9 mouse cellular contexts compared by ENCODE assay signal in the genomic region with DNA sequence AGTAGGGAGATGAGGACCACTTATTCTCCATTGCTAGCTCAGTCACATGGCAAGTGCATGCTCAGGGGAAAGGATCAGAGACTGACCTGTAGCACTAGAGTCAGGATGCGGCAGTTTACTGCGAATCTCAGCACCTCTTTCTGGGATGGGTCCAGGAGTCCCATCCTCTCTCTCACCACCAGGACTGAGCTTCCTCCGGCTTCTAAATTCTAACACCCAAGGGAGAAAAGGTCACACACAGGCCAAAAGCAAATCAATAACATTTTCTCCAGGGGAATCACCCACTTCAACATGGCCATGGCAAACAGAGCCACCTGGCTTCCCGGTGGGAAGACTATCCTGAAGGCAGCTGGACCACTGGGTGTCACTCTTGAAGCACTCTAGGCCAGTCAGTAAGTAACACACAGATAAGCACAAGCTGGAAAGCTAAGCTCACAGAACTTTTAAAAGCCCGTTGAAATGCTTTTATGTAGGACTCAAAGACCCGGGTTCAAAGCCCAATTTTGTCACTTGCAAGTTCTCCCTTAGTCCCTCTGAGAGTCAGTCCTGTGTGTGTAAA. TPM values are rescaled to one million over a fixed set of nuclear protein-coding genes. Genes with fewer than 3 reads are reported as not detected.
DNase-seq lines count a peak whose midpoint lies in the region; ATAC-seq and TF ChIP-seq lines count a peak whose summit lies in the region.
"Had no signal": no experiment of that assay in that cellular context is flagged by ENCODE, and none has a peak within 500 bp of the region (broad histone marks: within the 10 kb centered on the region; RNA-seq: fewer than 3 reads in every experiment).

No protein-coding gene starts in this region.

- H3K36me3 ChIP-seq in forebrain, postnatal 0 days (ENCODE audit: insufficient read depth): 0 out of 2 replicates have a peak, but pooled peaks cover 11% of the 10 kb centered on the region
- peaks cover 15% of the 10 kb centered on the region for H3K36me3 ChIP-seq in forebrain, embryonic 12.5 days (replicated peaks)
- H3K36me3 ChIP-seq in liver, embryonic 11.5 days (ENCODE audit: control insufficient read depth, insufficient read depth, low read length): no peaks in the 10 kb centered on the region
- H3K36me3 ChIP-seq in liver, embryonic 12.5 days: peaks cover 33% of the 10 kb centered on the region; the same call in 1 of the 2 replicates
- H3K36me3 ChIP-seq in heart, embryonic 16.5 days (ENCODE audit: control insufficient read depth, insufficient read depth): peaks cover 3% of the 10 kb centered on the region; the same call in 1 of the 2 replicates

- TF ChIP-seq CTCF in forebrain, postnatal 0 days (IDR thresholded peaks at IDR 0.05; ENCODE audit: low read depth): peak; percentile 58

- no peak overlapping the region for H3K4me2 ChIP-seq in forebrain, postnatal 0 days (ENCODE audit: low read depth)
- H3K4me2 ChIP-seq in forebrain, embryonic 12.5 days: no peak overlapping the region
- peak overlapping the region; percentile 8; the same call in 1 of the 2 replicates for H3K4me2 ChIP-seq in liver, embryonic 11.5 days
- no peak overlapping the region for H3K4me2 ChIP-seq in liver, embryonic 12.5 days
- H3K4me2 ChIP-seq in heart, embryonic 16.5 days (ENCODE audit: low read depth, low read length): no peak overlapping the region

- H3K9ac ChIP-seq in forebrain, postnatal 0 days: no peak overlapping the region
- no peak overlapping the region; the same call in 1 of the 2 replicates for H3K9ac ChIP-seq in forebrain, embryonic 12.5 days
- no peak overlapping the region for H3K9ac ChIP-seq in liver, embryonic 11.5 days (ENCODE audit: low read depth, low read length)
- H3K9ac ChIP-seq in liver, embryonic 12.5 days: no peak overlapping the region
- 0 out of 2 replicates have a peak overlapping the region, but pooled peaks have one; percentile 36 for H3K9ac ChIP-seq in heart, embryonic 16.5 days (ENCODE audit: low read length)

- ATAC-seq in forebrain, postnatal 0 days: no peak
- no peak for ATAC-seq in forebrain, embryonic 12.5 days (ENCODE audit: low FRiP score)
- no peak for ATAC-seq in liver, embryonic 11.5 days (replicated peaks; ENCODE audit: low FRiP score)
- ATAC-seq in liver, embryonic 12.5 days: no peak
- no peak for ATAC-seq in heart, embryonic 16.5 days (replicated peaks; ENCODE audit: extremely low read depth, insufficient read depth, low FRiP score)
- ATAC-seq in erythroblast, adult 5-6 weeks (replicated peaks; ENCODE audit: low FRiP score, poor library complexity, severe bottlenecking): no peak
- ATAC-seq in megakaryocyte, adult 5-6 weeks (ENCODE audit: poor library complexity, severe bottlenecking): no peak
- ATAC-seq: CD4-positive, CD25-positive, alpha-beta regulatory T cell, adult 4 months had no signal

- H3K27me3 ChIP-seq in forebrain, postnatal 0 days (ENCODE audit: insufficient read depth, low read length): no peaks in the 10 kb centered on the region
- no peaks in the 10 kb centered on the region for H3K27me3 ChIP-seq in forebrain, embryonic 12.5 days
- H3K27me3 ChIP-seq in liver, embryonic 11.5 days (replicated peaks; ENCODE audit: control insufficient read depth, insufficient read depth, low read length): no peaks in the 10 kb centered on the region
- H3K27me3 ChIP-seq in liver, embryonic 12.5 days (replicated peaks): no peaks in the 10 kb centered on the region
- no peaks in the 10 kb centered on the region for H3K27me3 ChIP-seq in heart, embryonic 16.5 days (ENCODE audit: control insufficient read depth, insufficient read depth, low read length)

- no peak overlapping the region for H3K27ac ChIP-seq in forebrain, postnatal 0 days (ENCODE audit: low read depth, low read length)
- H3K27ac ChIP-seq in forebrain, embryonic 12.5 days: no peak overlapping the region
- H3K27ac ChIP-seq in liver, embryonic 11.5 days (ENCODE audit: low read depth, low read length): no peak overlapping the region
- H3K27ac ChIP-seq in liver, embryonic 12.5 days: no peak overlapping the region
- no peak overlapping the region for H3K27ac ChIP-seq in heart, embryonic 16.5 days (ENCODE audit: low read length)

- H3K4me3 ChIP-seq in forebrain, postnatal 0 days (ENCODE audit: low read depth, low read length): no peak overlapping the region
- H3K4me3 ChIP-seq in forebrain, embryonic 12.5 days (replicated peaks): no peak overlapping the region
- H3K4me3 ChIP-seq in liver, embryonic 11.5 days (ENCODE audit: low read depth, low read length): no peak overlapping the region
- no peak overlapping the region for H3K4me3 ChIP-seq in liver, embryonic 12.5 days
- H3K4me3 ChIP-seq in heart, embryonic 16.5 days (ENCODE audit: low read length): no peak overlapping the region

- no peaks in the 10 kb centered on the region for H3K9me3 ChIP-seq in forebrain, postnatal 0 days (ENCODE audit: low read length)
- no peaks in the 10 kb centered on the region for H3K9me3 ChIP-seq in forebrain, embryonic 12.5 days
- no peaks in the 10 kb centered on the region for H3K9me3 ChIP-seq in liver, embryonic 11.5 days (ENCODE audit: control insufficient read depth, low read length)
- no peaks in the 10 kb centered on the region for H3K9me3 ChIP-seq in liver, embryonic 12.5 days (replicated peaks)
- H3K9me3 ChIP-seq in heart, embryonic 16.5 days (replicated peaks; ENCODE audit: control insufficient read depth, low read length): no peaks in the 10 kb centered on the region

- WGBS in forebrain, postnatal 0 days: 69% methylated on average over 6 of the region's 6 CpGs
- 74% methylated on average over 6 of the region's 6 CpGs for WGBS in forebrain, embryonic 12.5 days
- WGBS in liver, embryonic 11.5 days: 54% methylated on average over 6 of the region's 6 CpGs
- 61% methylated on average over 6 of the region's 6 CpGs for WGBS in liver, embryonic 12.5 days (ENCODE audit: insufficient replicate concordance)
- 49% methylated on average over 6 of the region's 6 CpGs for WGBS in heart, embryonic 16.5 days

- peaks cover 25% of the 10 kb centered on the region for H3K4me1 ChIP-seq in forebrain, postnatal 0 days (ENCODE audit: insufficient read depth)
- peaks cover 34% of the 10 kb centered on the region for H3K4me1 ChIP-seq in forebrain, embryonic 12.5 days
- H3K4me1 ChIP-seq in liver, embryonic 11.5 days (replicated peaks; ENCODE audit: control insufficient read depth, insufficient read depth, low read length): peaks cover 40% of the 10 kb centered on the region
- peaks cover 79% of the 10 kb centered on the region for H3K4me1 ChIP-seq in liver, embryonic 12.5 days
- peaks cover 37% of the 10 kb centered on the region for H3K4me1 ChIP-seq in heart, embryonic 16.5 days (ENCODE audit: control insufficient read depth, insufficient read depth, low read length)

- no peak for DNase-seq in forebrain, postnatal 0 days
- DNase-seq in liver, embryonic 11.5 days (ENCODE audit: low spot score): no peak
- DNase-seq in lung, postnatal 36 days: peak; percentile 50

RNA-seq across cellular contexts. Expression of a gene that starts 2.7 kb away (rescaled TPM):
- total RNA-seq in forebrain, postnatal 0 days (2014; rRNA removed): 9.5 and 12.0 TPM in 2 replicates
- polyA plus RNA-seq in forebrain, postnatal 0 days (2015; fragmentation: Nextera tagmentation; extraction: Ambion mirVana): 9.2 and 12.5 TPM in 2 replicates
- polyA plus RNA-seq in forebrain, embryonic 12.5 days (2016; fragmentation: Nextera tagmentation; extraction: Ambion mirVana): 17.3 and 18.0 TPM in 2 replicates
- 10.7 and 15.0 TPM in 2 replicates for polyA plus RNA-seq in liver, embryonic 11.5 days (2014; fragmentation: Nextera tagmentation; extraction: Ambion mirVana)
- 7.0 and 10.0 TPM in 2 replicates for polyA plus RNA-seq in liver, embryonic 12.5 days (2016; fragmentation: Nextera tagmentation; extraction: Ambion mirVana)
- 13.9 and 16.7 TPM in 2 replicates for polyA plus RNA-seq in heart, embryonic 16.5 days (2015; fragmentation: Nextera tagmentation; extraction: Ambion mirVana)
- 0.84 and 8.1 TPM in 2 replicates for total RNA-seq in erythroblast, adult 5-6 weeks (2015; ENCODE audit: low replicate concordance)
- 1.1 and 1.7 TPM in 2 replicates for total RNA-seq in erythroblast, adult 5-6 weeks (2017; ENCODE audit: low replicate concordance)
- total RNA-seq in megakaryocyte, adult 5-6 weeks (2015): 7.5 and 7.8 TPM in 2 replicates
- total RNA-seq in megakaryocyte, adult 5-6 weeks (2017): 7.2 and 7.9 TPM in 2 replicates

RNA-seq across cellular contexts. Expression of a gene that starts 19.8 kb away (rescaled TPM):
- total RNA-seq in forebrain, postnatal 0 days (2014; rRNA removed): 14.8 and 21.2 TPM in 2 replicates
- polyA plus RNA-seq in forebrain, postnatal 0 days (2015; fragmentation: Nextera tagmentation; extraction: Ambion mirVana): 9.3 and 9.6 TPM in 2 replicates
- 2.8 and 4.6 TPM in 2 replicates for polyA plus RNA-seq in forebrain, embryonic 12.5 days (2016; fragmentation: Nextera tagmentation; extraction: Ambion mirVana)
- 2.1 and 3.1 TPM in 2 replicates for polyA plus RNA-seq in liver, embryonic 11.5 days (2014; fragmentation: Nextera tagmentation; extraction: Ambion mirVana)
- 4.6 and 5.5 TPM in 2 replicates for polyA plus RNA-seq in liver, embryonic 12.5 days (2016; fragmentation: Nextera tagmentation; extraction: Ambion mirVana)
- 1.8 and 2.2 TPM in 2 replicates for polyA plus RNA-seq in heart, embryonic 16.5 days (2015; fragmentation: Nextera tagmentation; extraction: Ambion mirVana)
- 4.4 and 8.8 TPM in 2 replicates for total RNA-seq in erythroblast, adult 5-6 weeks (2015; ENCODE audit: low replicate concordance)
- total RNA-seq in erythroblast, adult 5-6 weeks (2017; ENCODE audit: low replicate concordance): 3.8 and 8.8 TPM in 2 replicates
- total RNA-seq in megakaryocyte, adult 5-6 weeks (2015): 15.0 and 29.5 TPM in 2 replicates
- 9.3 and 12.2 TPM in 2 replicates for total RNA-seq in megakaryocyte, adult 5-6 weeks (2017)
